Mouse (Mus musculus) brain, adult 2 months (tissue): Measurements from ENCODE around the gene Cbarp.
A peak's percentile ranks its signal among the peaks of the same experiment; 100 is the strongest.

ENCODE experiments used
- DNase-seq: peaks from one replicate; pipeline ENCODE4 v3.0.0; 2011; ENCODE audit warnings: low read depth, low spot score

Cbarp gene

GRCm38 (mm10) chr10:80157141-80157929 is 16.7 kb upstream of the Cbarp start:
- DNase-seq, result no peak

- peak; percentile 68 for DNase-seq
Observed at GRCm38 (mm10) chr10:80156752-80157053, 16.1 kb upstream of the Cbarp start.

GRCm38 (mm10) chr10:80156002-80156751 is 15.5 kb upstream of the Cbarp start:
- peak; percentile 72 for DNase-seq

GRCm38 (mm10) chr10:80155277-80155676 is 14.6 kb upstream of the Cbarp start:
- DNase-seq, result no peak

- DNase-seq, result no peak
Observed at GRCm38 (mm10) chr10:80154384-80154783, 13.7 kb upstream of the Cbarp start.

GRCm38 (mm10) chr10:80153713-80154112 is 13.1 kb upstream of the Cbarp start:
- DNase-seq, result no peak

GRCm38 (mm10) chr10:80152873-80153260 is 12.2 kb upstream of the Cbarp start:
- DNase-seq, result no peak

- DNase-seq, result peak; percentile 70
Observed at GRCm38 (mm10) chr10:80152071-80152872, 11.6 kb upstream of the Cbarp start.

- peak; percentile 82 for DNase-seq
Observed at GRCm38 (mm10) chr10:80151211-80152034, 10.8 kb upstream of the Cbarp start.

GRCm38 (mm10) chr10:80150226-80151210 is 9.9 kb upstream of the Cbarp start:
- DNase-seq, result peak; percentile 44

GRCm38 (mm10) chr10:80149291-80150225 is 8.9 kb upstream of the Cbarp start:
- peak; percentile 99 for DNase-seq

GRCm38 (mm10) chr10:80148610-80149290 is 8.1 kb upstream of the Cbarp start:
- peak; percentile 97 for DNase-seq

- DNase-seq, result peak; percentile 84
Observed at GRCm38 (mm10) chr10:80147719-80148601, 7.3 kb upstream of the Cbarp start, which contains the start of gene Midn. Midn (plus strand) TSS chr10:80148272.

GRCm38 (mm10) chr10:80147146-80147718 is 6.6 kb upstream of the Cbarp start:
- DNase-seq, result no peak

GRCm38 (mm10) chr10:80146568-80147011 is 6.0 kb upstream of the Cbarp start:
- no peak for DNase-seq

GRCm38 (mm10) chr10:80145896-80146295 is 5.3 kb upstream of the Cbarp start:
- DNase-seq, result peak; percentile 59
